Mouse (Mus musculus): ENCODE measurements at regions not wholly inside any gene's neighbourhood (a gene's known extent, or its start where the extent isn't known, plus 50 kb on each side); places are given as distances from the start of the nearest gene placed in this dataset.
"Not testable (repeated sequence)": the region's sequence is repeated elsewhere in the genome, so short reads cannot be mapped to it uniquely, and the experiment has no call there.

DNA sequence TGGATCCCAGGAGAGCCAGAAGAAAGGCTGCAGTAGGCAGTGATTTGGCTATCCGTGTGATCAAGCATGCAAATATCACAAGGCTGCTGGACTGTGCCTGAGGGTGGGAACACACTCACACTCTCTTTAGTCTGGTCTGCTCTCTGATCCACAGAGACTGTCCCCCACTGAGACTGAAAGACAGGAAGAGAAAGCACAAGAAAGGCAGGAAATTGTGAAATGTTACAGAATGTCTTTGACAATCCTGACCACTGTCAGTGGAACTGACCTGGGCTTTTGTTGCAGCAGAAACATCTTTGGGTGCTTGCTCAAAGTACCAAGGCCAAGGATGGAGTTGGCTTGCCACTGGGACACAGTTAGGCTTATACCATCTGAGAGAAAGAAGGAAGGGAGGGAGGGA lies 52.3 kb upstream of the Gpd2 start:
- TF ChIP-seq CTCF (IDR thresholded peaks at IDR 0.05; ENCODE audit: borderline replicate concordance, insufficient read depth, low read depth, low read length): no peak
- TF ChIP-seq POLR2A (IDR thresholded peaks at IDR 0.05; ENCODE audit: borderline replicate concordance, insufficient read depth, low read length): no peak
- Histone ChIP-seq H3K27me3 (ENCODE audit: control insufficient read depth, insufficient read depth, low read length) (no peaks in the 10 kb centered on the region), H3K4me3 (replicated peaks; ENCODE audit: insufficient read depth, low read depth, low read length) (no peak overlapping the region), H3K27ac (ENCODE audit: insufficient read depth, low read length) (no peak overlapping the region), H3K4me1 (ENCODE audit: control insufficient read depth, insufficient read depth, low read length) (no peaks in the 10 kb centered on the region)
- DNase-seq: no peak
- 32% methylated on average over 1 of the region's 1 CpGs for WGBS

DNA sequence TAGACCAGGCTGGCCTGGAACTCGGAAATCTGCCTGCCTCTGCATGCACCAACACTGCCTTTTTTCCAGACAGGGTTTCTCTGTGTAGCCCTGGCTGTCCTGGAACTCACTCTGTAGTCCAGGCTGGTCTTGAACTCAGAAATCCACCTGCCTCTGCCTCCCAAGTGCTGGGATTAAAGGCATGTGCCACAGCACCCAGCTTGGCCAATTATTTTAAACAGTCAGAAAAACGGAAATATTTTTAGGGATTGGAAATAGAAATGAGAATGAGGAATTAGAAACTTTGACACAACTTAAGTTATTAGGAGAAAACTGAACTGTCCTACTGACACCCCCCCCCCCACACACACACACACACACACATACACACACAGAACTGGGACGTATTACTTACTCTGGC lies 54.3 kb upstream of the Gpd2 start:
- not testable (repeated sequence) for H3K4me1 ChIP-seq (ENCODE audit: control insufficient read depth, insufficient read depth, low read length); H3K27ac ChIP-seq (ENCODE audit: insufficient read depth, low read length); H3K4me3 ChIP-seq (replicated peaks; ENCODE audit: insufficient read depth, low read depth, low read length); H3K27me3 ChIP-seq (ENCODE audit: control insufficient read depth, insufficient read depth, low read length)
- peak; percentile 23 to 29 for DNase-seq
- WGBS: 77% methylated on average over 3 of the region's 3 CpGs

DNA sequence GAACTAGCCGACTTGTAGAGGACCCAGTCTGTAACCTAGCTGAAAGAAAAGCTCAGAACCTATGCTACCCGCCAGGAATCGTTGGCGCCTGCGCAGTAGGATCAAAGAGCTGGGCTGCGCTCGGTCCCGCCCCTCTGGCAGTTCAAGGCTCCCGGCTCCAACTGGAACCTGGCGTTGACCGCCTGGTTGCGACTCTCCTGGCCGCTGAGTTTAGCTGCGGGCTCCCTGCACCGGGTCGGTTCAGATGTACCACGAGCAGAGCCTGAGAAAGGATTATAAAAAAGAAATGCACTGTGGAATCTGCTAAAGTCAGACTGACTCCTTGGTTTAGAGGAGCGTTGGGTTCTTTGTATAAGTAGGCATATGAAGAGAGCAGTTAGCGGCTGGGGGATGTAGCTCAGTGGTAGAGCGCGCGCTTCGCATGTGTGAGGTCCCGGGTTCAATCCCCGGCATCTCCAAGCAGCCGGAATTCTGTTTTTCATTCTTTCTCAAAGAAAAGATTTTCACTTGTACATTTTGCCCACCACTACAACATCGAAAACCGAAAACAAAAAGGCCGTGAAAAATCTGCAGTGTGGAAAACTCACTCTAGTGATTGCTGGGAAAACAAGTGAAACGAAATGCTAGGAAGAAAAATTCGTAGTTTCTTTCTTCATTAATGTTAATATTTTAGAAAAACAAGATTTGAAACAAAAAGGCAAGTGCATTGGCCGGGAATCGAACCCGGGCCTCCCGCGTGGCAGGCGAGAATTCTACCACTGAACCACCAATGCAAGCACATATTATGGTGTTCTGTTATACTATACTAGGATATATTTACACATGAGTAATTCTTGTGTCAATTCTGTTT lies 55.5 kb upstream of the Gpd2 start:
- no peaks in the 10 kb centered on the region for H3K4me1 ChIP-seq (ENCODE audit: control insufficient read depth, insufficient read depth, low read length)
- TF ChIP-seq POLR2A (IDR thresholded peaks at IDR 0.05; ENCODE audit: borderline replicate concordance, insufficient read depth, low read length) (no peak; the same call in 1 of the 2 replicates), CTCF (IDR thresholded peaks at IDR 0.05; ENCODE audit: borderline replicate concordance, insufficient read depth, low read depth, low read length) (no peak)
- H3K27ac ChIP-seq (ENCODE audit: insufficient read depth, low read length): peak overlapping the region; percentile 52
- DNase-seq: peak; percentile 97 to 99
- WGBS: under 1% methylated on average over 37 of the region's 37 CpGs
- peak overlapping the region; percentile 92 for H3K4me3 ChIP-seq (replicated peaks; ENCODE audit: insufficient read depth, low read depth, low read length)
- H3K27me3 ChIP-seq (ENCODE audit: control insufficient read depth, insufficient read depth, low read length): no peaks in the 10 kb centered on the region

DNA sequence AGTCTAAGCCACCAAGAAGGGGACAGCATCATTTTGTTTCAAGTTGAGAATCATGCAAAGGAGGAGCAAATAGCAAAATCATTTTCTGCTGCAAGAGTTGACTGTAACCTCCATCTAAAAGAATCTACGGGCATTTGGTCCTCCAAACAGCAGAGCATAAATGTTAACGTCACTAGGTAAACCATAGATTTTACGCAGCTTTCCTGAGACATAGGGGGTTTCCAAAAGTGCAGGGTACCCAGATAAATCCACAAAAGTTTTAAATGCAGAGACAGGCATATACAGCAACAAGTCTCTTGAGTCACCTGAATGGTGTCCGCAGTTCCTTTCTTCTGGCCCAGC lies 56.1 kb upstream of the Gpd2 start:
- H3K4me3 ChIP-seq (replicated peaks; ENCODE audit: insufficient read depth, low read depth, low read length): peak overlapping the region; percentile 92
- no peak for TF ChIP-seq POLR2A (IDR thresholded peaks at IDR 0.05; ENCODE audit: borderline replicate concordance, insufficient read depth, low read length)
- TF ChIP-seq CTCF (IDR thresholded peaks at IDR 0.05; ENCODE audit: borderline replicate concordance, insufficient read depth, low read depth, low read length): no peak
- H3K27ac ChIP-seq (ENCODE audit: insufficient read depth, low read length): peak overlapping the region; percentile 42; the same call in 1 of the 2 replicates
- H3K27me3 ChIP-seq (ENCODE audit: control insufficient read depth, insufficient read depth, low read length): no peaks in the 10 kb centered on the region
- 3% methylated on average over 4 of the region's 4 CpGs for WGBS
- H3K4me1 ChIP-seq (ENCODE audit: control insufficient read depth, insufficient read depth, low read length): no peaks in the 10 kb centered on the region
- no peak for DNase-seq

DNA sequence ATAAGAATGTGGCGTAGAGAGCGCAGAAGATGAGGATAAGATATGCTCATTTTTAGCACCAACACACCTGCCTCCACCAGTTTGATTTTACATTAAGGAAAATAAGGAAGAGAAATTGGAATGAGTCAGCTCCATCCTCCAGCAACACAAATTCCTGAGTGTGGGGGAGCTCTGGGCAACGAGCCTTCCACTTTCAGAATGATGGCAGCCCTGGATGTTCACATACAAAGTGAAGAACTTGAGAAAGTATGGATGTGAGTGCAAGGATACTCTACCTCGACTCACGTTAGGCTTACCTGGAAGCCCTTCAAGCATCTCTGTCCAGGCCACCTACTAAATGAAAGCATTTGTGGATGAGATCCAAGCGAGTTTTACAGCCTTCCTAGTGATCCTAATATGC lies 54.3 kb upstream of the Nr4a2 start:
- no peak for DNase-seq
- no peaks in the 10 kb centered on the region for H3K4me1 ChIP-seq (ENCODE audit: control insufficient read depth, insufficient read depth, low read length)
- no peak overlapping the region for H3K4me3 ChIP-seq (replicated peaks; ENCODE audit: insufficient read depth, low read depth, low read length)
- no peak overlapping the region for H3K27ac ChIP-seq (ENCODE audit: insufficient read depth, low read length)
- WGBS: 87% methylated on average over 6 of the region's 6 CpGs
- no peaks in the 10 kb centered on the region for H3K27me3 ChIP-seq (ENCODE audit: control insufficient read depth, insufficient read depth, low read length)
- TF ChIP-seq CTCF (IDR thresholded peaks at IDR 0.05; ENCODE audit: borderline replicate concordance, insufficient read depth, low read depth, low read length) (no peak), POLR2A (IDR thresholded peaks at IDR 0.05; ENCODE audit: borderline replicate concordance, insufficient read depth, low read length) (no peak)

DNA sequence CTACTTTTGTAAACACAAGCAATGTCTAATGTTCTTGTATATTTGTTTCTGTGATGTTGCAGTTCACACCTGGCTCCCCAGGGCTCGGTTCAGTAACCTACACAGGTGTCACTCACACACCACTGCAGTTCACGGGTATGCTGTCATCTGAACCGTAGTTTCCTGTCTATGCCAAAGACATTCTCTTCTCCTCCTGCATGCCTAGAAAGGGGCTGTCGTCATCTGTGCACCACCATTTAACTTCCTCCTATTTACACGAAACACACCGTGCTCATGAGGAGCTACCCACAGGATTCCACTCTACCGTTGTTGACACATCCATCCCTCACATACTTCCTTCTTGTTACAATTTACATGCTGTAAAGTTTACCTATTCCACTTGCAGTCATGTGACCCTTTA lies 52.7 kb upstream of the Nr4a2 start:
- TF ChIP-seq CTCF (IDR thresholded peaks at IDR 0.05; ENCODE audit: borderline replicate concordance, insufficient read depth, low read depth, low read length): no peak
- Histone ChIP-seq H3K4me1 (ENCODE audit: control insufficient read depth, insufficient read depth, low read length) (no peaks in the 10 kb centered on the region), H3K27me3 (ENCODE audit: control insufficient read depth, insufficient read depth, low read length) (no peaks in the 10 kb centered on the region), H3K4me3 (replicated peaks; ENCODE audit: insufficient read depth, low read depth, low read length) (no peak overlapping the region), H3K27ac (ENCODE audit: insufficient read depth, low read length) (no peak overlapping the region)
- 93% methylated on average over 7 of the region's 7 CpGs for WGBS
- DNase-seq: no peak

DNA sequence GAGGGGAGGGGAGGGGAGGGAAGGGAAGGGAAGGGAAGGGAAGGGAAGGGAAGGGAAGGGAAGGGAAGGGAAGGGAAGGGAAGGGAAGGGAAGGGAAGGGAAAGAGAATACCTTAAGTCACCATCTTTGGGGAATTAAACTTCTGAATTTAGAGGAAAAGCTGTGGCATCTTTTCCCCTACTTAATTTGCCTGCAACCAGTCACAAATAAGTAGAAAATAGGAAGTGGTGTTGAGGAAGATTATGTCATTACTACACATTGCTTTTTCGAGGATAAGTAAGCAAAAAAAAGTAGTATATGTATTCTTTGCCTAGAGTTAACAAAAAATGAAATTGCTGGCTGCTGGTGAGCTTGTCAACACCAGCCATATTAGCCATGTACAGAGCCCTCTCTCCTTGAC lies 51.4 kb upstream of the Nr4a2 start:
- 54% methylated on average over 1 of the region's 1 CpGs for WGBS
- Histone ChIP-seq H3K27ac (ENCODE audit: insufficient read depth, low read length) (no peak overlapping the region), H3K27me3 (ENCODE audit: control insufficient read depth, insufficient read depth, low read length) (no peaks in the 10 kb centered on the region), H3K4me1 (ENCODE audit: control insufficient read depth, insufficient read depth, low read length) (no peaks in the 10 kb centered on the region), H3K4me3 (replicated peaks; ENCODE audit: insufficient read depth, low read depth, low read length) (no peak overlapping the region)
- TF ChIP-seq POLR2A (IDR thresholded peaks at IDR 0.05; ENCODE audit: borderline replicate concordance, insufficient read depth, low read length) (no peak), CTCF (IDR thresholded peaks at IDR 0.05; ENCODE audit: borderline replicate concordance, insufficient read depth, low read depth, low read length) (no peak)
- no peak for DNase-seq

Measured in cerebellum, adult 2 months (tissue).